Mouse (Mus musculus) CD4-positive helper T cell, adult 2 months (primary cell): Measurements from ENCODE around the gene Adra2a.

ENCODE experiments used
- DNase-seq: peaks from one replicate; pipeline ENCODE4 v3.0.0-alpha.2; 2012; ENCODE audit warnings: low read depth, missing footprints, low spot score

The Adra2a gene

DNA sequence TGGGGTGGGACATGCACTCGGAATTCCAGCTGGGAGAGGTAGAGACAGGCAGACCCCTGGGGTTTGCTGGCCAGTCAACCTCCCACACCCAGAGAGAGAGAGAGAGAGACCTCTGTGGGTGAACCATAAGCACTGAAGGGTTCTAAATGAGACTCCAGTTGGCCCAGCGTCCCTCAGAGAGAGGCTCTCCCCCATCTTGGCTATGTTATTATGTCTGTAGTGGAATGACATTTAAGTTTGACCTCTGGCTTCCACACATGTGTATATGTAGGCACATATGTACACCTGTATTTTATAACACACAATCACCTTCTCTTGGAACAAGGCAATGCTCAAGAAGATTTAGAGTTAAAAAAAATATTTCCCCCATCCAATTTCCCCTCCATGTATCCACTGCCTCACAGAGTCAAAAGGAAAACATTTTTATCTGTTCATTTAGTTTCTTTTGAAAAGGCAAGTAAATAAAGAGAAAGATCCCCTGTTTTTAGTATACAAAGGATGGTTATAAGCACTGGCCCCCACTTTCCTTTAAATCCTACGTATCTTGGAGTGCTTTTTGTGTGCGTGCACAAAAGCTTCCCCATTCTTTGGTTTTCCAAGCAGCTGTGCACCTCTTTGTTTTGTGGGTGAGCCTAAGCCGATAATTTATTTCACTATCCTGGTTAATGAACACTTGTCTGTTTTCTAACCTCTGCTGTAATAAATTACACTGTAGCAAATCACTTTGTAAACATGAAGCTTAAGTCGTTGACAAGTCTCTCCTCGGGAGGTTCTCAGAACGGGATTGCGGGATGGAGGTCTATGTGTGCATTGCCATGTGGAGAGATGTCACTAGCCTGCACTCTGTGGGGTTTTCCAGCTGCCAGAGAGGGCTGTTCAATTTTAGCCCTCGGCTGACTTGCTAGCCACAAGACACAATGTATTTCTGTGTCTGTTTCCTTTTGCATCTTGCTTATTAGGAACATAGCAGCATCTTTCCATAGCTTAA, 32.7 kb downstream of the Adra2a start:
- DNase-seq, result no peak

GRCm38 (mm10) chr19:54081303-54081702, 37.4 kb downstream of the Adra2a start:
- DNase-seq, result no peak

DNA sequence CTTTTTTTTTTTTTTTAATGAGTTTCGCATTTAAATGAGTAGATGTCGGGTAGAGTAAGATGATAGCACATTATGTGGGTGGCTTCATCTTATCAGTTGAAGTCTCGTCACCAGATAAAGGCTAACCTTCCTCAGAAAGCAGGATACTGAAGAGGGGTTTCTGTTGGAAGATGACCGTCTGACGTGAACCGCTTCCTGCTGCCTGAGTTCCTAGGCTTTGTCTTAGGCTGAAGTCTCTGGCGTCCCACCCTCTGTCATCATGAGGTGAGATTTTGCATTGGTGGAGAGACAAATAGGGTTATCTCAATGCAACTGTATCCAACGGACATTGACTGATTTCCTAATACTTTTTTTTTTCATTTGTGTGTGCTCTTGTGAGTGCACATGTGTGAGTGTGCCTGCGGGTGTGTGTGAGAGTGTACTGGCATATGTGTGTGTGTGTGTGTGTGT, 37.8 kb downstream of the Adra2a start:
- no peak for DNase-seq

- no peak for DNase-seq
These were observed 43.4 kb downstream of the Adra2a start for GRCm38 (mm10) chr19:54087319-54087718.

GRCm38 (mm10) chr19:54093599-54093998, 49.6 kb downstream of the Adra2a start:
- DNase-seq, result no peak

- no peak for DNase-seq
These were observed 51.8 kb downstream of the Adra2a start for GRCm38 (mm10) chr19:54095716-54096115.

- no peak for DNase-seq
These were observed 54.4 kb downstream of the Adra2a start for GRCm38 (mm10) chr19:54098367-54098766.
